Mouse (Mus musculus) monocyte, adult 2 months (primary cell): ENCODE data around the gene Stoml3.

Source experiments
- DNase-seq, 2 experiments: peaks; one replicate each; pipeline ENCODE4 v3.0.0; 2022; ENCODE audit warnings: low spot score in 2 of 2, low read depth in 1 of 2

Gene Stoml3

GRCm38 (mm10) chr3:53488353-53488752, at the start of gene Stoml3:
Stoml3 (plus strand) TSS chr3:53488653.
- DNase-seq = no peak

- no peak for DNase-seq
Observed at GRCm38 (mm10) chr3:53445540-53445939, 42.9 kb upstream of the Stoml3 start.

GRCm38 (mm10) chr3:53446801-53447200, 41.7 kb upstream of the Stoml3 start:
- no peak for DNase-seq

GRCm38 (mm10) chr3:53448208-53448607, 40.2 kb upstream of the Stoml3 start:
- no peak for DNase-seq

GRCm38 (mm10) chr3:53450666-53451065, 37.8 kb upstream of the Stoml3 start:
- DNase-seq = no peak

GRCm38 (mm10) chr3:53452351-53452750, 36.1 kb upstream of the Stoml3 start:
- DNase-seq = no peak

- DNase-seq = no peak
Observed at GRCm38 (mm10) chr3:53453346-53453745, 35.1 kb upstream of the Stoml3 start.

- DNase-seq = no peak
Observed at GRCm38 (mm10) chr3:53454005-53454404, 34.4 kb upstream of the Stoml3 start.

GRCm38 (mm10) chr3:53454561-53454960, 33.9 kb upstream of the Stoml3 start:
- no peak for DNase-seq

- DNase-seq = no peak
Observed at GRCm38 (mm10) chr3:53454984-53455383, 33.5 kb upstream of the Stoml3 start.

GRCm38 (mm10) chr3:53457750-53458149, 30.7 kb upstream of the Stoml3 start:
- no peak for DNase-seq

GRCm38 (mm10) chr3:53460106-53460505, 28.3 kb upstream of the Stoml3 start:
- DNase-seq = peak; percentile 28 to 50

- DNase-seq = no peak
Observed at GRCm38 (mm10) chr3:53462701-53463045, 25.8 kb upstream of the Stoml3 start.

- peak; percentile 67 to 88 for DNase-seq
Observed at GRCm38 (mm10) chr3:53463046-53463764, 25.2 kb upstream of the Stoml3 start, which contains the start of the genes Nhlrc3 and Proser1. Nhlrc3 (minus strand) TSS chr3:53463332. Proser1 (plus strand) TSS chr3:53463666.

GRCm38 (mm10) chr3:53463765-53464114, 24.7 kb upstream of the Stoml3 start:
- no peak for DNase-seq

- no peak for DNase-seq
Observed at GRCm38 (mm10) chr3:53464146-53464698, 24.2 kb upstream of the Stoml3 start.

GRCm38 (mm10) chr3:53465330-53465729, 23.1 kb upstream of the Stoml3 start:
- no peak for DNase-seq

GRCm38 (mm10) chr3:53466481-53466880, 22.0 kb upstream of the Stoml3 start:
- DNase-seq = no peak

- DNase-seq = no peak
Observed at GRCm38 (mm10) chr3:53467356-53467755, 21.1 kb upstream of the Stoml3 start.

- DNase-seq = no peak
Observed at GRCm38 (mm10) chr3:53469650-53470049, 18.8 kb upstream of the Stoml3 start.

- DNase-seq = no peak
Observed at GRCm38 (mm10) chr3:53472061-53472460, 16.4 kb upstream of the Stoml3 start.

GRCm38 (mm10) chr3:53474179-53474578, 14.3 kb upstream of the Stoml3 start:
- no peak for DNase-seq

- DNase-seq = no peak
Observed at GRCm38 (mm10) chr3:53475889-53476288, 12.6 kb upstream of the Stoml3 start.
